Mouse (Mus musculus) midbrain, embryonic 15.5 days (tissue): ENCODE data around the gene Nhlrc1. TPM values are rescaled to one million over a fixed set of nuclear protein-coding genes. Genes with fewer than 3 reads are reported as not detected.

ENCODE experiments used
- ATAC-seq: fragments of 200-750 bp; cut with Nextera tagmentation; replicated peaks from 2 replicates; pipeline ENCODE4 v1.8.0; 2017; ENCODE audit warnings: moderate TSS enrichment
- H3K27ac ChIP-seq: fragments of 300-500 bp; sonication (generic); 2 replicates; pipeline ENCODE4 v1.5.1; 2015; ENCODE audit warnings: mild to moderate bottlenecking, inconsistent platforms
- H3K27me3 ChIP-seq: fragments of 300-500 bp; sonication (generic); replicated peaks from 2 replicates; pipeline ENCODE4 v1.6.1; 2015; ENCODE audit warnings: inconsistent platforms
- H3K36me3 ChIP-seq: fragments of 300-500 bp; sonication (generic); replicated peaks from 2 replicates; pipeline ENCODE4 v1.6.1; 2015; ENCODE audit warnings: inconsistent platforms
- H3K4me1 ChIP-seq: fragments of 300-500 bp; sonication (generic); 2 replicates; pipeline ENCODE4 v1.6.1; 2015; ENCODE audit warnings: inconsistent platforms
- H3K4me2 ChIP-seq: fragments of 300-500 bp; sonication (generic); 2 replicates; pipeline ENCODE4 v1.6.1; 2015; ENCODE audit warnings: inconsistent platforms, mild to moderate bottlenecking, moderate library complexity
- H3K4me3 ChIP-seq: fragments of 300-500 bp; sonication (generic); 2 replicates; pipeline ENCODE4 v1.5.1; 2015; ENCODE audit warnings: mild to moderate bottlenecking, inconsistent platforms
- H3K9ac ChIP-seq: fragments of 300-500 bp; sonication (generic); 2 replicates; pipeline ENCODE4 v1.6.1; 2015; ENCODE audit warnings: mild to moderate bottlenecking, inconsistent platforms
- H3K9me3 ChIP-seq: fragments of 300-500 bp; sonication (generic); 2 replicates; pipeline ENCODE4 v1.6.1; 2016; ENCODE audit warnings: inconsistent platforms
- WGBS: fragments of 180-500 bp; shearing (Covaris S2); methylation state at CpG from one replicate; pipeline ENCODE4 v1.1.7; 2015; ENCODE audit warnings: mixed read lengths; 5-methylcytosine and 5-hydroxymethylcytosine counted together
- polyA plus RNA-seq: library from polyadenylated mRNA; unstranded; fragments of >200 nt; fragmentation: Nextera tagmentation; extraction: Ambion mirVana; gene quantifications from 2 replicates; pipeline ENCODE4 v1.2.1, GENCODE M21; 2015

The Nhlrc1 gene
- polyA plus RNA-seq, 1 experiment from 2014 or later: 17.6 TPM

- 72% methylated on average over 4 of the region's 4 CpGs for WGBS
- no peak overlapping the region for H3K4me2 ChIP-seq
- no peak overlapping the region for H3K9ac ChIP-seq
- H3K27me3 ChIP-seq: no peaks in the 10 kb centered on the region
- 0 out of 2 replicates have a peak, but pooled peaks cover 3% of the 10 kb centered on the region for H3K4me1 ChIP-seq
- no peak overlapping the region for H3K27ac ChIP-seq
- H3K4me3 ChIP-seq: no peak overlapping the region
- H3K9me3 ChIP-seq: no peaks in the 10 kb centered on the region
- ATAC-seq: no peak
- no peaks in the 10 kb centered on the region for H3K36me3 ChIP-seq
These were observed 47.3 kb downstream of the Nhlrc1 start for GRCm38 (mm10) chr13:46967308-46967707.

Other genes with a start within 250 kb of the Nhlrc1 start
- 11.9 and 14.1 TPM in 2 replicates for gene Kif13a, start 85.0 kb downstream of the Nhlrc1 start, polyA plus RNA-seq
- gene Kdm1b, start 28.6 kb upstream of the Nhlrc1 start, polyA plus RNA-seq: 19.8 and 21.8 TPM in 2 replicates
- gene Tpmt, start 29.9 kb upstream of the Nhlrc1 start, polyA plus RNA-seq: 21.6 and 25.3 TPM in 2 replicates
- 112 and 122 TPM in 2 replicates for gene Dek, start 91.4 kb upstream of the Nhlrc1 start, polyA plus RNA-seq
- gene Rnf144b, start 107.8 kb upstream of the Nhlrc1 start, polyA plus RNA-seq: 0.74 and 0.91 TPM in 2 replicates